Mouse (Mus musculus) small intestine, adult 2 months (tissue): ENCODE measurements around the gene Stat3. TPM values are rescaled to one million over a fixed set of nuclear protein-coding genes. Genes with fewer than 3 reads are reported as not detected.
A peak's percentile ranks its signal among the peaks of the same experiment; 100 is the strongest.

Experiments
- H3K27ac ChIP-seq: fragments of 200-500 bp; 2 replicates; pipeline ENCODE4 v1.5.1; 2012; ENCODE audit warnings: low read depth, low read length, control low read depth, inconsistent platforms; ENCODE audit not compliant: insufficient read depth
- H3K27me3 ChIP-seq: fragments of 200-500 bp; 2 replicates; pipeline ENCODE4 v1.6.1; 2012; ENCODE audit warnings: mild to moderate bottlenecking, moderate library complexity, low read length, inconsistent platforms; ENCODE audit not compliant: control insufficient read depth, insufficient read depth
- H3K36me3 ChIP-seq: fragments of 200-500 bp; 2 replicates; pipeline ENCODE4 v1.6.1; 2012; ENCODE audit warnings: mild to moderate bottlenecking, low read length, control low read depth, inconsistent platforms; ENCODE audit not compliant: control insufficient read depth, insufficient read depth
- H3K4me1 ChIP-seq: fragments of 200-500 bp; 2 replicates; pipeline ENCODE4 v1.6.1; 2012; ENCODE audit warnings: low read length, inconsistent platforms, mixed read lengths; ENCODE audit not compliant: control insufficient read depth, insufficient read depth, insufficient read length
- H3K4me3 ChIP-seq: fragments of 200-500 bp; 2 replicates; pipeline ENCODE4 v1.5.1; 2012; ENCODE audit warnings: low read depth, mild to moderate bottlenecking, control low read depth, inconsistent platforms, low read length, moderate library complexity
- CTCF ChIP-seq: fragments of 200-500 bp; IDR thresholded peaks from 2 replicates; pipeline ENCODE4 v1.5.1; 2012; ENCODE audit warnings: low read depth, mild to moderate bottlenecking, control low read depth, inconsistent platforms, low read length, moderate library complexity, mixed read lengths; ENCODE audit not compliant: insufficient replicate concordance, insufficient read length; ENCODE audit errors: extremely low read depth
- POLR2A ChIP-seq: fragments of 200-500 bp; IDR thresholded peaks from 2 replicates; pipeline ENCODE4 v1.6.1; 2012; ENCODE audit warnings: low read depth, mild to moderate bottlenecking, control low read depth, inconsistent platforms, low read length, moderate library complexity
- WGBS: fragments of 180-500 bp; shearing (Covaris S2); methylation state at CpG from one replicate; pipeline ENCODE4 v1.1.7; 2018; 5-methylcytosine and 5-hydroxymethylcytosine counted together
- polyA plus RNA-seq: library from polyadenylated mRNA; depleted of rRNA; stranded (reverse); fragments of >200 nt; gene quantifications from 2 replicates; pipeline ENCODE4 v1.2.3, GENCODE M21; 2012

Gene Stat3
- polyA plus RNA-seq, 1 experiment, result 106 TPM

DNA sequence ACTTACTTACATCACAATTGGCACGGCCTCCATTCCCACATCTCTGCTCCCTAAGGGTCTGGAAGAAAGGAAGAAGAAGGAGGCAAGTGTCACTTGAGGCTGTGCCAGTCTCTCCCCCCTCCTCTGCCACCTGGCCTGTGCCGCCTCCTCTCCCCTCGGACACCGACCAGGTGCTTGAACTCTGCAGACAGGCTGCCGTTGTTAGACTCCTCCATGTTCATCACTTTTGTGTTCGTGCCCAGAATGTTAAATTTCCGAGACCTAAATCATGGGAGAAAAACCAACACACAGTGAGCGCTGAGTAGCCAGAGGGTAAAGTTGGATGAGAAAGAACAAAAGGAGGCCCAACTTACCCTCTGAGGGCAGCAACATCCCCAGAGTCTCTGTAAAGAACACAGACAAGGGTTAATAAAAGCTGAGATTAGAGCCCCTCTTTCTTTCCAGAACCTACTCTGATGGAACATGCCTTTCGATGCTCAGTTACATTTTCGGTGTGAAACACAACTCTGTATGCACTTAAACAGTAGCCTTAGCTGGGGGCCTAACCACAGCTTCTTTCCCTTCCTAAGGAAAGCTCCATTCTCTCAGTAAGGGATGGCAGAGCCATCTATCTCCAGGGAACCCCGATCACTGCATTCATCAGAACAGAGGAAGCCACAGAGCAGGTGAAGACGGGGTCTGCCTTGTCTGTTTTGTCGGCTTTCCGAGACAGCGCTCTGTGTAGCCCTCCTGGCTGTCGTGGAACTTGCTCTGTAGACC, 40.7 kb downstream of the Stat3 start:
- 0 out of 2 replicates have a peak overlapping the region, but pooled peaks have one; percentile 3 for H3K27ac ChIP-seq
- TF ChIP-seq POLR2A, result no peak
- TF ChIP-seq CTCF, result no peak
- 89% methylated on average over 16 of the region's 16 CpGs for WGBS
- H3K4me3 ChIP-seq, result no peak overlapping the region
- peaks cover 68% of the 10 kb centered on the region for H3K36me3 ChIP-seq
- H3K27me3 ChIP-seq, result no peaks in the 10 kb centered on the region
- no peaks in the 10 kb centered on the region for H3K4me1 ChIP-seq

DNA sequence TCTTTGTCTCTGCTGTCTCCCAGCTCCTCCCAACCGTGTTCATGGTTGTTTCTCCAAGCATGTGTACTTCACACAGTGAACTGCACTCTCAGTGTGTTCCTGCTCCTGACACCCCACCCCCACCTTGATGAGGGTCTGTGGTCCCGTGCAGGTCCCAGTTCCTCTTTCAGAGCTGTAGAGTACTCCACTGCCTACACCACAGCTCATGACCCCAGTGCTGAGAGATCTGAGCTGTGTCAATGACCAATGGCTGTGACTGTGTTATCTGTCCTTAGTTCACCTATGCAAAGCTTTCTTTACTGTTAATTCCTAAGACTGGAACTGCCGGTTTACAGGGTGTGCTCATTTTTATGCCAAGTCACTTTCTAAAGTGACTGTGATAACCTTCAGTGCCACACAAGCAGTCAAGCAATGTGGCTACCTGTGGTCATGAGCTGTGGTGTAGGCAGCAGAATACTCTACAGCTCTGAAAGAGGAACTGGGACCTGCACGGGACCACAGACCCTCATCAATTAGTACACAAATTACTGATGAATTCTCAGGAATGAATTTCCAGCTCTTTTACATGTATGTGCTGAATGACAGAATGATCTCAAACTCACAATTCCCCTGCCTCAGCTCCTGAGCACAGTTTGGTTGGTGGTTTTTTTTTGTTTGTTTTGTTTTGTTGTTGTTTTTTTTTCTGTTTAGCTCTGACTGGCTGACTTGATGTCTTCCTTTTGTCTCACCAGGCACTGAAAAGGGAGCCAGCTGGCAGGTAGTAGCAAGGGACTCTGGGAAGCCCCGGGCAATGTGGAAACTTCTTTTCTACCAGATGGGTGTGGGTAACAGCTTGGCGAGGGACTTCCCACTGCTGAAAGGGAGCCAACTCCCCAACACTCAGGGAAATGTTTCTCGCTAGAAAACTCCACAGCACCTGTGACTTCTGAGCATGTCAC, 41.8 kb downstream of the Stat3 start:
- peaks cover 69% of the 10 kb centered on the region for H3K36me3 ChIP-seq
- no peaks in the 10 kb centered on the region for H3K4me1 ChIP-seq
- H3K27me3 ChIP-seq, result no peaks in the 10 kb centered on the region
- 59% methylated on average over 7 of the region's 7 CpGs for WGBS
- H3K4me3 ChIP-seq, result no peak overlapping the region
- TF ChIP-seq CTCF, result no peak
- no peak for TF ChIP-seq POLR2A
- H3K27ac ChIP-seq, result 0 out of 2 replicates have a peak overlapping the region, but pooled peaks have one; percentile 3

DNA sequence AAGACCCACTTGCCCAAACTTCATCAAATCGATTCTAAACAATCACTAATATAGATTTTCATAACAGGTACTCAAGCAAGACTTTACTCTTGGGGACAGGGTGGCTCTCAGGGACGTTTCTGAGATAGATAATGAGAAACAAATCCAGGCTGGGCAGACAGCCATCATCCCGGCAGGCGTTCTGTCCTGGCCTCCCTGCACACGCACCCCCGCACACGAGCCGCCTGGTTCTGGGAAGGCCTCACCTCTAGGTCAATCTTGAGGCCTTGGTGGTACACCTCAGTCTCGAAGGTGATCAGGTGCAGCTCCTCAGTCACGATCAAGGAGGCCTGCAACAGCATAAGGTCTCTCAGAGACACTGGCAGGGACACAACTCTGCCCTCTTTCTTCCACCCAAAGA, 43.3 kb downstream of the Stat3 start:
- TF ChIP-seq CTCF, result no peak
- TF ChIP-seq POLR2A, result no peak
- Histone ChIP-seq H3K4me3 (no peak overlapping the region), H3K27me3 (no peaks in the 10 kb centered on the region), H3K27ac (no peak overlapping the region), H3K4me1 (no peaks in the 10 kb centered on the region), H3K36me3 (peaks cover 72% of the 10 kb centered on the region)
- 80% methylated on average over 10 of the region's 10 CpGs for WGBS

DNA sequence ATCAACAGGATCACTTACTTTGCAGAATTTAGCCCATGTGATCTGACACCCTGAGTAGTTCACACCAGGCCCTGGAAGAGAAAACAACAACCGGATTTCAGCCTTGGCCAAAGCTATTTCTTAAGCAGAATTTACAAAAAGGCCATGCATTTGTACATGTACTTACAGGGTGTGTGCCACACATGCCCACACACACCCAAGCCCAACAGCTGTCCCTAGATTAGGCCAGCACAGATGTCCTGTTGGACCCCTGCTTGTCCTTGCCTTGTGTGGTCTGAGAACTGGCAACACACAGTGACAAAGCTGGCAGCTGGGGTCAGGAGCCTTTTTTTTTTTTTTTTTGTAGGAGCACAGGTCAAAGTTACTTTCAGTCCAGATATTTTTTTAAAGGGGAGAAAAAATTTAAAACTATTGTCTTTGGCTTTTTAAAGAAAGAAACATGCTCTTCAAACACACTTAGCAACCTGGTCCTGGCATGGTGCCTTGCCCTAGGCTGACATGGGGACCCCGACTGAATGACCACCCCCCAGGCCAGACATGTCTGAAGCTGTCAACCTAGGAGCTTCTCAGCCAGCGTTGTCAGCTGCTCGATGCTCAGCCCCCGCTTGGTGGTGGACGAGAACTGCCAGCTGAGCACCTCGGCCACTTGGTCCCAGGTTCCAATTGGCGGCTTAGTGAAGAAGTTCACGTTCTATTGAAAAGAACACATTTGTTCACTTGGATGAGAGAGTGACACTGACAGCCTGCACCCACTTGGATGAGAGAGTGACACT, 45.0 kb downstream of the Stat3 start:
- Histone ChIP-seq H3K4me1 (no peaks in the 10 kb centered on the region), H3K4me3 (no peak overlapping the region), H3K27me3 (no peaks in the 10 kb centered on the region), H3K36me3 (peaks cover 77% of the 10 kb centered on the region), H3K27ac (no peak overlapping the region)
- TF ChIP-seq POLR2A, result no peak
- no peak for TF ChIP-seq CTCF
- 86% methylated on average over 9 of the region's 9 CpGs for WGBS

DNA sequence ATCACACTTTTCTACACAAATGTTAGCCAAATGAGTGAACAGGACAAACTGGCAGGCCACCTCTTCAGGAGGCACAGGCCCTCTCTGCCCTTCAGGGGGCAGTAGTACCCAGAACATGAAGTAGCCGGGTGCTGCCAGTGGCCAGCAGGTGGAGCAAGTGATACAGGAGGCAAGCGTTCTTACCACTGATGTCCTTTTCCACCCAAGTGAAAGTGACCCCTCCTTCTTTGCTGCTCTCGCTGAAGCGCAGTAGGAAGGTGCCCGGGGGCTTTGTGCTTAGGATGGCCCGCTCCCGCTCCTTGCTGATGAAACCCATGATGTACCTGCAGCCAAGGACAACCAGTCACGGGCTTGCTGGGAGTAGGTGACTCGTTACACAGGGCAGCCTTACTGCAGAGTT, 45.9 kb downstream of the Stat3 start:
- Histone ChIP-seq H3K4me3 (no peak overlapping the region), H3K36me3 (peaks cover 76% of the 10 kb centered on the region), H3K27ac (no peak overlapping the region), H3K27me3 (no peaks in the 10 kb centered on the region), H3K4me1 (no peaks in the 10 kb centered on the region)
- 15% methylated on average over 9 of the region's 9 CpGs for WGBS
- TF ChIP-seq POLR2A, result no peak
- peak; percentile 100 for TF ChIP-seq CTCF

DNA sequence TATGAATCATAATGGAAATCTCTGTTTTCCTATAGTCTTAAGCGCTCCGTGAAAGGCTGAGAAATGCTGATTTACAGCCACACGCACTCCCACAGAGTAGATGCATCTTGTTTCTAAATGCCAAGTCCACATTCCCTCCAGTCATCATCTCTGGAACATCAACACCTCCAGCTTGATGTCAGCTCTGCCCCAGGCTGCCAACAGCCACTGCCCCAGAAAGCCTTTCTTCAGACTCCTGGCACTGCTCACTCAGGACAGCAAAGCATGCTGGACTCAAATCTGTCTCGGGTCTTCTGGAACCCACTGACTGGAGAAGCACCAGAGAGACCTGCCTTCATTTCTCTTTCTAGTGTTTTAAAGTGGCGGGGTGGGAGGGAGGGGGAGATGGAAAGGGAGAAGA, 46.9 kb downstream of the Stat3 start:
- Histone ChIP-seq H3K27me3 (no peaks in the 10 kb centered on the region), H3K36me3 (peaks cover 75% of the 10 kb centered on the region), H3K27ac (no peak overlapping the region), H3K4me1 (no peaks in the 10 kb centered on the region), H3K4me3 (no peak overlapping the region)
- WGBS, result 90% methylated on average over 5 of the region's 5 CpGs
- TF ChIP-seq POLR2A (no peak), CTCF (no peak)
